Mouse (Mus musculus): Measurements from ENCODE around the gene Copg2.

Copg2 gene

GRCm38 (mm10) chr6:30734988-30735727 is 161.4 kb downstream of the Copg2 start:
- DNase-seq (ENCODE audit: low spot score) = no peak

DNA sequence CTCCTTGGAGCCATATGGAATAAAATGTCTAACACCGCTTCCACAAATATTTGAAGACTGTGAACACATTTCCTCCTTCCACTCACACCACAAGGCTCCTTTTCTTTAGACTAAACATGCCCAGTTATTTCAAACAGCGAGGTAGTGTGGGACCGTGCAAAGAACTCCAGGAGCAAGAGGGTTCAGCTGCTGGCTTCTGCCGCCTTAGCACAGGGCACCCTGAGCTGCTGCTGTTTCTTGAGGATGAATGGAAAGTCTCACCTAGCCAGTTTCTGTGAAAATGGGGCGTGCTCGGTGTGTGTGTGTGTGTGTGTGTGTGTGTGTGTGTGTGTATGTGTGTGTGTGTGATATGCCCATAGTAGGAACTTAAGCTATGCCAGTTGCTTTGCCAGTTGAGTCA is 162.1 kb downstream of the Copg2 start:
- DNase-seq (ENCODE audit: low spot score) = no peak

GRCm38 (mm10) chr6:30732571-30733130 is 163.9 kb downstream of the Copg2 start:
- DNase-seq (ENCODE audit: low spot score) = no peak

DNA sequence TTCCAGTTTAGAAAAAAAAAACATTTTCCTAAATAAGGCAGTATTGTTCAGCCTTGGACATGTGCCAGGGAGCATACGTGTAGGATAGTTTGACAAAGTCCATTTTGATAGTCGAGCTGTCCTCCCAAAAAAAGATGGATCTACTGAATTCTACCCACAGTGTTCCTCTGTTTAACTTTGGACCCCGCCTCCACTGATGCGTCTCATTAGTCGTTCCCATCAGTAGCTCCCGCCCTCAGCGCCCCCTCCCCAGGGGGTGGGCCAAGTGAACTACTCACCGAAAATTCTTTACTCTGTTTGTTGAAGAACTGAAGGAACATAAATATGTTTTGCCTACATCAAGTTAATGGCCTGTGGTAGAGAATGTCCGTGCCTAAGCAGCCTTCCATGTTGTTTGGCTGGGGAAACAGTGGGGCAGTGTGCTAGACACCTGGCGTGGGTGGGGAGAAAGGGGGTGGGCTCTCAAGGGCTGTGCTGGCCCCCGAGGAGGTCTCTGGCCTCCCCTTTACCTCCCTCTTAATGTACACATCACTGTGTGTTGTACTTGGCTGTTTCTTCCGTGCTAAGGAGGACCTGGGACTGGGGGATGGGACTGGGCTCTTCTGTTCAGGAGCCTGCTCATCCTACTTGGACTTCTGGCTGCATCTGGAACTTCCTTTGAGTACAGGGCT is 166.2 kb downstream of the Copg2 start:
- no peak for DNase-seq (ENCODE audit: low spot score)

- no peak for DNase-seq (ENCODE audit: low spot score)
Measured at GRCm38 (mm10) chr6:30723331-30723730, 173.3 kb downstream of the Copg2 start, which contains the start of gene Mest. Gene Mest (plus strand): TSS chr6:30723547.

GRCm38 (mm10) chr6:30722385-30723164 is 174.0 kb downstream of the Copg2 start:
- DNase-seq (ENCODE audit: low spot score) = no peak

- DNase-seq (ENCODE audit: low spot score) = no peak
Measured at GRCm38 (mm10) chr6:30716796-30717195, 179.8 kb downstream of the Copg2 start.

DNA sequence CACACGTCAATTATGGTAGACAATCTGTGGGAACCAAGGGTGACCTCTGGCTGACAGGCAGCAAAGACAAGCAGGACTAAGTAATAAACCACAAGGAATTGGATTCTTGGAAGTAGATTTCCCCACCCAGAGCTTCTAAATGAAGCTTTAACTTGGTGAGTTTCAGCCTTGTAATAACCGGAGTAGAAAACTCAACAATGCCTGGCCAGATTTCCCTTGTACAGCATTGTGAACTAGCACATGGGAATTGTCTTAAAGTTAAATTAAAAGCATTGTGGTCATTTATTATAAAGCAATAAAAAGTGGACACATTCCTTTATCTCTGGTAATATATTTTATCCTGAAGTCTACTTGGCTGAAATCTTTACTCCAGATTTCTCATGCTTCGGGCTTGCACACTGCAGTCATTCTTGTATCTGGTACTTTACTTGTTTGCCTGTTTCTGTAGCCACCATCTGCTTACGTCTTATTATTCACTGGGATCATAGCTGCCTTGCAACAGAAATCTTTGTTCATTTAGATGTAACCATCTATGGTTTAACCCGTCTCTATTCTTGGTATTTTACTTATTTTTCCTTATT is 181.6 kb downstream of the Copg2 start:
- DNase-seq (ENCODE audit: low spot score) = peak; percentile 39

DNA sequence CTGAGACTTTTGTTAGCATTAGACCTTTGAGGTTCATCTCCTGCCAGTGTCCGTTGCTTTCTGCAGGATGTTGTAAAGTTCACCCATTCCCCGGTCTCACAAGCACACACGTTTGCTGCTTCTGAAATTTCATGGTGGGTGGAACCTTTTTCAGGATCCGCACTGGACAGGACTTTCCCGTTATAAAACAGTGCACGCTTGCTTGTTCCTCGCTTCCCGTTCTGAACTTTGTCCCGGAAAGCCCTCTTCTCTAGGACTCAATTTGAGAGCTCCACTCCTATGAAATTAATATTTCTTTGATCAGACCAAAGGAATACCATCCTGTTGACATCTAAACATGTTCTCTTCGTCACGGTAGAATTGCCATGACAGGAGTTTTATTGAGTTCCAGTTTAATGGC is 182.7 kb downstream of the Copg2 start:
- no peak for DNase-seq (ENCODE audit: low spot score)

DNA sequence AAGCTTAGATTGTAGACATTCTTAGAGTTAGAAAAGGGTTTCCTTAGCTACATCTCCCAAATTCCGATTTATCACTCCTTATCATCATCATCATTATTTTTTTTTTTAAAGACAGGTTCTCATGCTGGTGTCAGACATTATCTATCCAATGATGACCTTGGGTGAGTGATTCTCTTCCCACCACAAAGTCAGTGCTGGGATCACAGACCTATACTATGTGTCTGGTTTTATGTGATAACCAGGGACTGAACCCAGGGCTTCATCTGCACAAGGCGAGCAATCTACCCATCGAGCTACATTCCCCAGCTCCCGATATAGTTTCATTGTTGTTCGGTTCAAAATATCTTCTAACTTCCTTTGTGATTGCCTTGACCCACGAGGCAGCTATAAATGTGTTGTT is 183.1 kb downstream of the Copg2 start:
- DNase-seq (ENCODE audit: low spot score) = no peak

DNA sequence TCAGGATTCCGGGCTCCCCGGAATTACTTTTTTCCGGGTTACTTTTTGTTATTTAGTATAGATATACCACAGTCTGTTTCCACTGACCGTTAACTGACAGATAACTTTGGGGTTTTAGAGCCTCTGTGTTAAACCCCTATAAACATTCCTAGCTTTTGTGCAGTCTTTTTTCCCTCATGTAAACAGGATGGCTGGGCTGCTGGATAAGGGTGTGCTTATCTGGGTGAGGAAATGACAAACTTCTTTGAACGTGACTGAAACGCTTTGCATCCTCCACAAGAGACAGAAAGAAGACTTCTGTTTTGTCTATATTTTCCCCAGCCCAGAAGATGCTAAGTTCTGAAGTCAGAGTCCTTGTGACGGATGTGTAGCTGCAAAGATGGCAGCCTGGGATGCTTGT is 184.1 kb downstream of the Copg2 start:
- DNase-seq (ENCODE audit: low spot score) = no peak

- DNase-seq (ENCODE audit: low spot score) = no peak
Measured at GRCm38 (mm10) chr6:30711365-30711763, 185.2 kb downstream of the Copg2 start.

GRCm38 (mm10) chr6:30710371-30711364 is 185.9 kb downstream of the Copg2 start:
- DNase-seq (ENCODE audit: low spot score) = no peak

GRCm38 (mm10) chr6:30709115-30709514 is 187.5 kb downstream of the Copg2 start:
- no peak for DNase-seq (ENCODE audit: low spot score)

DNA sequence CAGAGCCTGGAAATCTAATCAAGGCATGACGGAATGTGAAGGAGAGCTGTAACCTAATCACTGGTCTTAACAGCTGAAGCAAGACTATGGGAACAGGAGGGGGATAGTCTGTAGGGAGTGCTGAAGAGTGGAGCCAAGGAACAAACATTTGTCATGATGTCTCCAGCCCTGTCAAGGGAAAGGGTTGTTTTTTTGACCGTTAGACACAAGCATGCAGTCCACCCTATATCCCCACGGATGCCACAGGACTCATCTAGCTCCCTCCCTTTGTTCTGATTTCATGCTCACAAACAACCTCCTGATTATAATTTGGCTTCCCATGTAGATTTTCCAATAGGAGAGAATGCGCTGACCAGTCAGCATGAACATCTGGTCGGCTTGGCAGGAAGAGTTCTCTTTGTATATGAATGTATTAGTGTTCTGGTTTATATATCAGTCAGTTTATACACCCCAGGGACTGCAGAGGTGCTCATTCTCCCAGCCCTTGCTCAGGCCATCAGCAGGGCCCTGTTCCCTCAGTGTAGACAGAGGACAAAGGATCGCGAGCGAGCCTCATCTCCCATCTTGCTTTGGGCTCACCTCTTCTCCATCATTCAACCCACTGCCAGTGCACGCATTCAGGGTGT is 192.5 kb downstream of the Copg2 start:
- DNase-seq (ENCODE audit: low spot score) = peak; percentile 38

GRCm38 (mm10) chr6:30703476-30703875 is 193.1 kb downstream of the Copg2 start:
- DNase-seq (ENCODE audit: low spot score) = no peak

DNA sequence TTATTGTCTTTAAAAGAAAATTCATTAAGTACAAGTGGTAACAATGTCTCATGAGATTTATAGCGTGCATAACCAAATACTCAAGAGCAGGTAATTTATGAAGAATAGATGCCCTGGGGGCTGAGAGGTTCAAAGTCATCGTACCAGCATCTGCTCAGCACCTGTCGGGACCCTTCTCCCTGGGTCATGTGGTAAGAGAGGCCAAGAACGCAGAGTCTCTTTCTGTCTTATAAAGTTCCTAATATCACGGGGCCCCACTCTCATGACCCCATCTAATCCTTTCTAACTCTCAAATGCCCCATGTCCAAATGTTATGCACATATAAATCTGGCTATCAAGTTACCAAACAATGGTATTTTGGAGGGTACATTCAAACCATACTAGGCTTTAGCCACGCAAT is 193.7 kb downstream of the Copg2 start:
- DNase-seq (ENCODE audit: low spot score) = no peak

GRCm38 (mm10) chr6:30700182-30700581 is 196.4 kb downstream of the Copg2 start:
- no peak for DNase-seq (ENCODE audit: low spot score)

DNA sequence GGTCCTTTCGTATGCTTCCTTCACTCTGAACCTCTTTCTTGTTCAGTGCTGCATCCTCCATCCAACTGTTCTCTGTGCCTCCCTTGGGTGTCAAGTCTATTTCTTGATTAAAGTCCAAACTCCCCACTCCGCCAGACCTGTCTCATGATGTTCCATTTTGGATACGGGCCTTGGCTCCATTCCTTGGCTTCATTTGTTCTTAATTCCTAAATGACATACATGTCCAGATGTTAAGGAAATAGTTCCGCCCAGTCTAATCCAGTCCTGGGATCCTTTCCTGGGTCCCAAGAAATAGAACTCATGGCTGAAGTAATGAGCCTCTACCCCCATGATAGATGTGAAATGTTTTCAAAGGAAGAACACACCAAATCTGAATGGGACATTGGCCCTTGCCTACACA is 198.6 kb downstream of the Copg2 start:
- DNase-seq (ENCODE audit: low spot score) = no peak
